Mouse (Mus musculus): ENCODE data around the gene Crtap.
"Not testable (repeated sequence)": the region's sequence is repeated elsewhere in the genome, so short reads cannot be mapped to it uniquely, and the experiment has no call there.

- not testable (repeated sequence) for TF ChIP-seq CTCF, EP300 (IDR thresholded peaks at IDR 0.05; ENCODE audit: low read depth)
Measured at GRCm38 (mm10) chr9:114329855-114330254, 60.6 kb downstream of the Crtap start, which contains the start of gene Bcl2a1c.

Data from liver, embryonic 14.5 days (tissue).